Mouse (Mus musculus) myocyte (in vitro differentiated cells): ENCODE results near the gene Krtap3-3. TPM values are rescaled to one million over a fixed set of nuclear protein-coding genes. Genes with fewer than 3 reads are reported as not detected.
"Not testable (repeated sequence)": the region's sequence is repeated elsewhere in the genome, so short reads cannot be mapped to it uniquely, and the experiment has no call there.

Experiments used
- H3K27me3 ChIP-seq: one replicate; pipeline ENCODE4 v1.6.1; 2011; ENCODE audit not compliant: control insufficient read depth, insufficient read depth, insufficient read length
- H3K36me3 ChIP-seq: one replicate; pipeline ENCODE4 v1.6.1; 2011; ENCODE audit not compliant: control insufficient read depth, insufficient read depth
- H3K4me2 ChIP-seq: one replicate; pipeline ENCODE4 v1.6.1; 2011; ENCODE audit warnings: low read depth, control low read depth
- H3K4me3 ChIP-seq: one replicate; pipeline ENCODE4 v1.5.1; 2011; ENCODE audit warnings: mild to moderate bottlenecking, control low read depth, moderate library complexity
- H3K79me2 ChIP-seq: one replicate; pipeline ENCODE4 v1.6.1; 2011; ENCODE audit not compliant: control insufficient read depth, insufficient read depth
- H3ac ChIP-seq: one replicate; pipeline ENCODE4 v1.6.1; 2011; ENCODE audit not compliant: control insufficient read depth, insufficient read length
- CEBPB ChIP-seq: IDR thresholded peaks from 2 replicates; pipeline ENCODE4 v1.6.1; 2011; ENCODE audit warnings: mild to moderate bottlenecking, moderate library complexity; ENCODE audit not compliant: poor library complexity, insufficient read depth, severe bottlenecking
- E2F4 ChIP-seq: IDR thresholded peaks from one replicate; pipeline ENCODE4 v1.6.1; 2011; ENCODE audit warnings: mild to moderate bottlenecking, control low read depth, moderate library complexity; ENCODE audit not compliant: insufficient read depth
- MAX ChIP-seq: IDR thresholded peaks from one replicate; pipeline ENCODE4 v1.6.1; 2011; ENCODE audit warnings: low read depth, mild to moderate bottlenecking, control low read depth
- MYOD1 ChIP-seq, 3 experiments: IDR thresholded peaks; one replicate each; pipeline ENCODE4 v1.6.1; 2011; ENCODE audit warnings: control low read depth in 2 of 3, low read depth in 2 of 3, mild to moderate bottlenecking in 2 of 3, moderate library complexity in 1 of 3; ENCODE audit not compliant: insufficient read length in 2 of 3, control insufficient read depth in 1 of 3
- MYOG ChIP-seq, 3 experiments: IDR thresholded peaks; one replicate each; pipeline ENCODE4 v1.6.1; 2011; ENCODE audit warnings: control low read depth in 2 of 3, low read depth in 2 of 3, mild to moderate bottlenecking in 2 of 3; ENCODE audit not compliant: insufficient read length in 2 of 3, control insufficient read depth in 1 of 3, insufficient read depth in 1 of 3
- POLR2A ChIP-seq: IDR thresholded peaks from one replicate; pipeline ENCODE4 v1.6.1; 2011; ENCODE audit warnings: low read depth, mild to moderate bottlenecking, control low read depth, moderate library complexity; ENCODE audit not compliant: insufficient read length
- POLR2AphosphoS2 ChIP-seq: IDR thresholded peaks from one replicate; pipeline ENCODE4 v1.6.1; 2011; ENCODE audit warnings: low read depth, control low read depth; ENCODE audit not compliant: insufficient read length
- REST ChIP-seq: IDR thresholded peaks from one replicate; pipeline ENCODE4 v1.6.1; 2011; ENCODE audit warnings: mild to moderate bottlenecking, control low read depth, moderate library complexity; ENCODE audit not compliant: insufficient read depth, insufficient read length
- SRF ChIP-seq: IDR thresholded peaks from one replicate; pipeline ENCODE4 v1.6.1; 2011; ENCODE audit warnings: low read depth; ENCODE audit not compliant: control insufficient read depth, insufficient read length
- TCF12 ChIP-seq: IDR thresholded peaks from one replicate; pipeline ENCODE4 v1.6.1; 2011; ENCODE audit warnings: mild to moderate bottlenecking, control low read depth; ENCODE audit not compliant: poor library complexity, insufficient read depth, severe bottlenecking
- TCF3 ChIP-seq: IDR thresholded peaks from one replicate; pipeline ENCODE4 v1.6.1; 2011; ENCODE audit warnings: low read depth, control low read depth; ENCODE audit not compliant: insufficient read length
- USF1 ChIP-seq: IDR thresholded peaks from one replicate; pipeline ENCODE4 v1.6.1; 2011; ENCODE audit warnings: low read depth, mild to moderate bottlenecking, control low read depth, moderate library complexity
- polyA plus RNA-seq: library from polyadenylated mRNA; unstranded; fragments of >200 nt; fragmentation: generic; extraction: Trizol; gene quantifications from one replicate; pipeline ENCODE4 v1.2.1, GENCODE M21; 2012; ENCODE audit warnings: missing spikeins

The Krtap3-3 gene
- polyA plus RNA-seq: not detected

DNA sequence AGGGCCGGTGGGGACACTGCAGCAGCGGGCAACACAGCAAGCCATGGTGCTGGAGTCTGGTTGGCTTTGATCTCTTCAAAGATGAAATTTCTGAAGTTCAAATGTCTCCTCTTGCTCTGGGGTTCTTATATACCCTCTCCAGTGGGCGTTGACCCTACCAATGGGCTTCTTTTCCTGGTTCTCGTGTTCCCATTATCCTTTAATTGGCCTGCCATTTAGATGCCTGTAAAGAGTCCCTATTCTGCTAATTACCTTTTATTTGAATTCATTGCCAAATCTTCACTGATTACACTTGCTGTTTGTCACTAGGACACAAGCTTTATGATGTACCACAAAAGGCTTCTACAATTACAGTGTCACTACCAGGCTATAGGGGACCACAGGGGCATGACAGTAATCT lies at the start of gene Krtap3-3:
TSS of gene Krtap3-3 (minus strand) at position 101 of the 400 bp plus-strand sequence.
- H3K36me3 ChIP-seq: no peaks in the 10 kb centered on the region
- no peak within 1 kb of the TSS for H3ac ChIP-seq
- H3K4me3 ChIP-seq: no peak within 1 kb of the TSS
- no peak for TF ChIP-seq MYOG (IDR thresholded peaks at IDR 0.05; ENCODE audit: control insufficient read depth in 1 of 3, insufficient read depth in 1 of 3, insufficient read length in 2 of 3, low read depth in 2 of 3)
- TF ChIP-seq USF1: no peak
- no peak for TF ChIP-seq SRF
- no peak for TF ChIP-seq REST
- TF ChIP-seq CEBPB: no peak
- TF ChIP-seq E2F4: no peak
- TF ChIP-seq POLR2A: no peak
- H3K4me2 ChIP-seq: no peak within 1 kb of the TSS
- H3K79me2 ChIP-seq: no peaks in the 10 kb centered on the region
- no peaks in the 10 kb centered on the region for H3K27me3 ChIP-seq

DNA sequence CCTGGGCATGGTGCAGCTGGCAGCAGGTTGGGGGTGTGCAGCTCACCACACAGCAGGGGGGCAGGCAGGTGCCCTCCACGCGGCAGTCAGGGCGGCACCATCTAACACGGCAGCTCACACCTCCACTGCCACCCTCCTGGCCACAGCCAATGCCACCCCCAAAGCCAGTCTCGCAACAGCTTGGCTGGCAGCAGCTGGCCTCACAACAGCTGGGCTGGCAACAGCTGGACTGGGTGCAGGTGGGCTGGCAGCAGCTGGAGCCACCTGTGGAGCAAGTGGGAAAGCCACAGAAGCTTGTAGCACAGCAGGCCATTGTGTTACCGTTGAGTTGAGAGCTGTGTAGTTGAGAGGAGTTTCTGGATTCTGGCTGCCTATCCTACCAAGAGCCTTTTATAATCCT lies 47.1 kb upstream of the Krtap3-3 start, which contains the start of gene Krtap9-3:
TSS of gene Krtap9-3 (minus strand) at position 364 of the 400 bp plus-strand sequence.
- H3ac ChIP-seq, H3K4me3 ChIP-seq, H3K79me2 ChIP-seq, H3K36me3 ChIP-seq, H3K27me3 ChIP-seq, H3K4me2 ChIP-seq: not testable (repeated sequence)
- TF ChIP-seq MYOG (IDR thresholded peaks at IDR 0.05; ENCODE audit: control insufficient read depth in 1 of 3, insufficient read depth in 1 of 3, insufficient read length in 2 of 3, low read depth in 2 of 3) (peak in 2 of 3 experiments; percentile 43 to 53), MYOD1 (IDR thresholded peaks at IDR 0.05; ENCODE audit: control insufficient read depth in 1 of 3, insufficient read length in 2 of 3, low read depth in 2 of 3) (peak in 2 of 3 experiments; percentile 69 to 84), TCF3 (peak; percentile 50)

DNA sequence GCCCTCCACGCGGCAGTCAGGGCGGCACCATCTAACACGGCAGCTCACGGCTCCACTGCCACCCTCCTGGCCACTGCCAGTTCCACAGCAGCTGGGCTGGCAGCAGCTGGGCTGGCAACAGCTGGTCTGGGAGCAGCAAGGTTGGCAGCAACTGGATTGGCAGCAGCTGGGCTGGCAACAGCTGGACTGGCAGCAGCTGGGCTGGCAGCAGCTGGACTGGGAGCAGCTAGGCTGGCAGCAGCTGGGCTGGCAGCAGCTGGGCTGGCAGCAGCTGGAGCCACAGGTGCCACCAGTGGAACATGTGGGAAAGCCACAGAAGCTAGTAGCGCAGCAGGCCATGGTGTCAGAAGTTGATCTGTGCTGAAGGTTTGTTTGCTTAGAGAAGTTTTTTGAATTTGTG lies 40.3 kb upstream of the Krtap3-3 start, which contains the start of gene Krtap1-3:
TSS of gene Krtap1-3 (minus strand) at position 359 of the 400 bp plus-strand sequence.
- TF ChIP-seq MYOD1 (IDR thresholded peaks at IDR 0.05; ENCODE audit: control insufficient read depth in 1 of 3, insufficient read length in 2 of 3, low read depth in 2 of 3) (peak in 2 of 3 experiments; percentile 69 to 75), SRF (no peak), POLR2AphosphoS2 (no peak), TCF12 (no peak), REST (no peak), MYOG (IDR thresholded peaks at IDR 0.05; ENCODE audit: control insufficient read depth in 1 of 3, insufficient read depth in 1 of 3, insufficient read length in 2 of 3, low read depth in 2 of 3) (peak in 2 of 3 experiments; percentile 28 to 65), POLR2A (no peak), CEBPB (no peak), E2F4 (no peak), MAX (no peak), TCF3 (peak; percentile 81), USF1 (no peak)
- H3K27me3 ChIP-seq: no peaks in the 10 kb centered on the region
- no peak within 1 kb of the TSS for H3K4me2 ChIP-seq
- H3K79me2 ChIP-seq: no peaks in the 10 kb centered on the region
- H3K4me3 ChIP-seq: no peak within 1 kb of the TSS
- H3K36me3 ChIP-seq: no peaks in the 10 kb centered on the region
- H3ac ChIP-seq: no peak within 1 kb of the TSS

DNA sequence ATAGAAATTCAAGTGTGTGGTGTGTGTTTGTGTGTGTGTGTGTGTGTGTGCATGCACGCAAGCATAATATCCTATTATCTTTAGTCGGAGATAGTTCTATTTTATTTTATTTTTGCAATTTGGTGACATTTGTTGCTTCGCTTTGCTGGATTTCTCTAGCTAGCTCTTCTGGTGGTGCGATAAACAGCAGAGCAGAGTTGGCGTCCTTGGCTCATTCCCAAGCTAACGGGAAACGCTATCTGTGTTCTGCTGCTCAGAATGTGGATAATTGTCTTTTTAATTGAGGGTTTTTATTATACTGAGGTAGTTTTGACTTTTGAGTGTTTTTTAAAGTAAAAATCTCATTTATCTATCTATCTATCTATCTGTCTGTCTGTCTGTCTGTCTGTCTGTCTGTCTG lies 34.4 kb upstream of the Krtap3-3 start:
- H3K27me3 ChIP-seq: no peaks in the 10 kb centered on the region
- no peaks in the 10 kb centered on the region for H3K36me3 ChIP-seq
- no peak overlapping the region for H3K4me3 ChIP-seq
- no peaks in the 10 kb centered on the region for H3K79me2 ChIP-seq
- no peak overlapping the region for H3K4me2 ChIP-seq
- TF ChIP-seq REST: no peak
- TF ChIP-seq SRF: no peak
- TF ChIP-seq POLR2AphosphoS2: no peak
- no peak overlapping the region for H3ac ChIP-seq

DNA sequence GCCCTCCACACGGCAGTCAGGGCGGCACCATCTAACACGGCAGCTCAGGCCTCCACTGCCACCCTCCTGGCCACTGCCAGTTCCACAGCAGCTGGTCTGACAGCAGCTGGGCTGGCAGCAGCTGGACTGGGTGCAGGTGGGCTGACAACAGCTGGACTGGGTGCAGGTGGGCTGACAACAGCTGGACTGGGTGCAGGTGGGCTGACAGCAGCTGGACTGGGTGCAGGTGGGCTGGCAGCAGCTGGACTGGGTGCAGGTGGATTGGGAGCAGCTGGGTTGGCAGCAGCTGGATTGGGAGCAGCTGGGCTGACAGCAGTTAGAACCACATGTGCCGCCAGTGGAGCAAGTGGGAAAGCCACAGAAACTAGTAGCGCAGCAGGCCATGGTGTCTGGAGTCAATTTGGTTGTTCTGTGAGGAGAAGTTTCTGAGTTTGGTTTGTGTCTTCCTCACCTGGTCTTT lies 32.6 kb upstream of the Krtap3-3 start, which contains the start of gene Krtap1-4:
TSS of gene Krtap1-4 (minus strand) at position 410 of the 460 bp plus-strand sequence.
- H3ac ChIP-seq: no peak within 1 kb of the TSS

More for the DNA sequence above, 32.6 kb upstream of the Krtap3-3 start, which contains the start of gene Krtap1-4:
- no peaks in the 10 kb centered on the region for H3K27me3 ChIP-seq
- H3K36me3 ChIP-seq: no peaks in the 10 kb centered on the region
- no peak within 1 kb of the TSS for H3K4me2 ChIP-seq
- TF ChIP-seq E2F4: no peak
- TF ChIP-seq MYOG (IDR thresholded peaks at IDR 0.05; ENCODE audit: control insufficient read depth in 1 of 3, insufficient read depth in 1 of 3, insufficient read length in 2 of 3, low read depth in 2 of 3): peak in 2 of 3 experiments; percentile 19 to 43
- no peak for TF ChIP-seq POLR2AphosphoS2
- no peak for TF ChIP-seq USF1
- TF ChIP-seq TCF3: peak; percentile 61
- peak in 2 of 3 experiments; percentile 23 to 59 for TF ChIP-seq MYOD1 (IDR thresholded peaks at IDR 0.05; ENCODE audit: control insufficient read depth in 1 of 3, insufficient read length in 2 of 3, low read depth in 2 of 3)
- H3K4me3 ChIP-seq: no peak within 1 kb of the TSS
- H3K79me2 ChIP-seq: no peaks in the 10 kb centered on the region
